Mouse (Mus musculus) liver, postnatal 0 days (tissue): ENCODE results near the gene Crim1. TPM values are rescaled to one million over a fixed set of nuclear protein-coding genes. Genes with fewer than 3 reads are reported as not detected.

Experiments
- ATAC-seq: fragments of 200-750 bp; cut with Nextera tagmentation; 2 replicates; pipeline ENCODE4 v1.8.0; 2017; ENCODE audit warnings: mild to moderate bottlenecking, moderate library complexity
- DNase-seq: peaks from one replicate; pipeline ENCODE4 v3.0.0-alpha.2; 2016
- H3K27ac ChIP-seq: fragments of 300-500 bp; sonication (generic); 2 replicates; pipeline ENCODE4 v1.5.1; 2014; ENCODE audit warnings: antibody characterized with exemption, moderate library complexity, mild to moderate bottlenecking, low read depth
- H3K27me3 ChIP-seq: fragments of 300-500 bp; sonication (generic); 2 replicates; pipeline ENCODE4 v1.6.1; 2014; ENCODE audit warnings: low read length, control low read depth, mixed read lengths; ENCODE audit not compliant: insufficient read depth
- H3K36me3 ChIP-seq: fragments of 300-500 bp; sonication (generic); replicated peaks from 2 replicates; pipeline ENCODE4 v1.6.1; 2014; ENCODE audit warnings: mild to moderate bottlenecking, control low read depth, low read length, moderate library complexity, mixed read lengths; ENCODE audit not compliant: insufficient read depth
- H3K4me1 ChIP-seq: fragments of 300-500 bp; sonication (generic); 2 replicates; pipeline ENCODE4 v1.6.1; 2014; ENCODE audit warnings: antibody characterized with exemption, mild to moderate bottlenecking, control low read depth; ENCODE audit not compliant: insufficient read depth
- H3K4me2 ChIP-seq: fragments of 300-500 bp; sonication (generic); 2 replicates; pipeline ENCODE4 v1.6.1; 2014; ENCODE audit warnings: low read depth, mild to moderate bottlenecking, low read length, moderate library complexity, mixed read lengths
- H3K4me3 ChIP-seq: fragments of 300-500 bp; sonication (generic); 2 replicates; pipeline ENCODE4 v1.5.1; 2014; ENCODE audit warnings: low read depth, low read length
- H3K9ac ChIP-seq: fragments of 300-500 bp; sonication (generic); replicated peaks from 2 replicates; pipeline ENCODE4 v1.6.1; 2014; ENCODE audit warnings: mild to moderate bottlenecking, moderate library complexity
- H3K9me3 ChIP-seq: fragments of 300-500 bp; sonication (generic); 2 replicates; pipeline ENCODE4 v1.6.1; 2016; ENCODE audit warnings: mild to moderate bottlenecking, control low read depth, low read length, mixed read lengths
- CTCF ChIP-seq: sonication (generic); IDR thresholded peaks from 2 replicates; pipeline ENCODE4 v1.5.1; 2016; ENCODE audit warnings: antibody characterized with exemption, low read depth
- EP300 ChIP-seq: IDR thresholded peaks from 2 replicates; pipeline ENCODE4 v1.6.1; 2016; ENCODE audit warnings: antibody characterized with exemption, low read depth, mild to moderate bottlenecking
- WGBS: fragments of 180-500 bp; shearing (Covaris S2); extraction: QIAGEN DNeasy Blood & Tissue Kit; methylation state at CpG from one replicate; pipeline ENCODE4 v1.1.7; 2014; ENCODE audit not compliant: insufficient replicate concordance; 5-methylcytosine and 5-hydroxymethylcytosine counted together
- polyA plus RNA-seq: library from polyadenylated mRNA; unstranded; fragments of >200 nt; fragmentation: Nextera tagmentation; extraction: Ambion mirVana; gene quantifications from 2 replicates; pipeline ENCODE4 v1.2.1, GENCODE M21; 2015

Crim1 gene
- polyA plus RNA-seq, 1 experiment from 2014 or later = 0.86 TPM

- TF ChIP-seq CTCF = no peak
- TF ChIP-seq EP300 = no peak
- Histone ChIP-seq H3K9ac (no peak overlapping the region), H3K9me3 (no peaks in the 10 kb centered on the region), H3K27me3 (no peaks in the 10 kb centered on the region), H3K4me3 (no peak overlapping the region), H3K4me1 (no peaks in the 10 kb centered on the region), H3K4me2 (no peak overlapping the region), H3K27ac (no peak overlapping the region), H3K36me3 (no peaks in the 10 kb centered on the region)
- ATAC-seq (no peak), DNase-seq (no peak)
- WGBS = 84% methylated on average over 7 of the region's 7 CpGs
Observed at GRCm38 (mm10) chr17:78295979-78296378, 95.9 kb downstream of the Crim1 start.

- Histone ChIP-seq H3K9me3 (no peaks in the 10 kb centered on the region), H3K4me2 (no peak overlapping the region), H3K4me1 (peaks cover 2% of the 10 kb centered on the region; the same call in 1 of the 2 replicates), H3K27ac (no peak overlapping the region), H3K27me3 (no peaks in the 10 kb centered on the region), H3K9ac (no peak overlapping the region), H3K4me3 (no peak overlapping the region), H3K36me3 (no peaks in the 10 kb centered on the region)
- no peak for ATAC-seq
- WGBS = 65% methylated on average over 5 of the region's 5 CpGs
- TF ChIP-seq EP300 (no peak), CTCF (peak; percentile 46)
- no peak for DNase-seq
Observed at GRCm38 (mm10) chr17:78298140-78298539, 98.1 kb downstream of the Crim1 start.

GRCm38 (mm10) chr17:78298967-78299540 is 99.0 kb downstream of the Crim1 start:
- H3K9ac ChIP-seq = no peak overlapping the region
- 31% methylated on average over 8 of the region's 8 CpGs for WGBS

GRCm38 (mm10) chr17:78303053-78303452 is 103.0 kb downstream of the Crim1 start:
- DNase-seq (no peak), ATAC-seq (peak; percentile 40)
- Histone ChIP-seq H3K9me3 (no peaks in the 10 kb centered on the region), H3K4me2 (no peak overlapping the region), H3K4me1 (peaks cover 2% of the 10 kb centered on the region; the same call in 1 of the 2 replicates), H3K36me3 (no peaks in the 10 kb centered on the region), H3K9ac (no peak overlapping the region), H3K27ac (no peak overlapping the region), H3K27me3 (no peaks in the 10 kb centered on the region), H3K4me3 (no peak overlapping the region)
- TF ChIP-seq CTCF (no peak), EP300 (peak; percentile 33; the same call in 1 of the 2 replicates)
- 47% methylated on average over 2 of the region's 2 CpGs for WGBS

More at GRCm38 (mm10) chr17:78298967-78299540, 99.0 kb downstream of the Crim1 start:
- H3K27ac ChIP-seq = no peak overlapping the region
- ATAC-seq (no peak), DNase-seq (no peak)
- no peak overlapping the region for H3K4me2 ChIP-seq
- peaks cover 2% of the 10 kb centered on the region; the same call in 1 of the 2 replicates for H3K4me1 ChIP-seq
- no peaks in the 10 kb centered on the region for H3K9me3 ChIP-seq
- TF ChIP-seq CTCF = no peak
- no peak for TF ChIP-seq EP300
- no peak overlapping the region for H3K4me3 ChIP-seq
- H3K36me3 ChIP-seq = no peaks in the 10 kb centered on the region
- no peaks in the 10 kb centered on the region for H3K27me3 ChIP-seq

- no peak overlapping the region for H3K27ac ChIP-seq
- H3K36me3 ChIP-seq = no peaks in the 10 kb centered on the region
- no peak overlapping the region for H3K4me3 ChIP-seq
- DNase-seq (no peak), ATAC-seq (no peak)
- no peak overlapping the region for H3K9ac ChIP-seq
- H3K27me3 ChIP-seq = no peaks in the 10 kb centered on the region
- peaks cover 2% of the 10 kb centered on the region; the same call in 1 of the 2 replicates for H3K4me1 ChIP-seq
- no peak overlapping the region for H3K4me2 ChIP-seq
- no peaks in the 10 kb centered on the region for H3K9me3 ChIP-seq
- 93% methylated on average over 13 of the region's 13 CpGs for WGBS
- TF ChIP-seq EP300 = no peak
- no peak for TF ChIP-seq CTCF
Observed at GRCm38 (mm10) chr17:78304059-78304458, 104.0 kb downstream of the Crim1 start.

- Histone ChIP-seq H3K36me3 (no peaks in the 10 kb centered on the region), H3K27ac (no peak overlapping the region), H3K4me3 (no peak overlapping the region), H3K9me3 (no peaks in the 10 kb centered on the region), H3K4me2 (no peak overlapping the region), H3K4me1 (peaks cover 2% of the 10 kb centered on the region; the same call in 1 of the 2 replicates), H3K9ac (no peak overlapping the region), H3K27me3 (no peaks in the 10 kb centered on the region)
- no peak for TF ChIP-seq CTCF
- no peak for DNase-seq
- 81% methylated on average over 9 of the region's 9 CpGs for WGBS
- ATAC-seq = no peak
Observed at GRCm38 (mm10) chr17:78306434-78306833, 106.4 kb downstream of the Crim1 start.

GRCm38 (mm10) chr17:78308221-78308620 is 108.2 kb downstream of the Crim1 start:
- H3K9ac ChIP-seq = no peak overlapping the region
- no peak overlapping the region for H3K4me2 ChIP-seq
- no peaks in the 10 kb centered on the region for H3K27me3 ChIP-seq
- no peak overlapping the region for H3K27ac ChIP-seq
- WGBS = 87% methylated on average over 9 of the region's 9 CpGs
- DNase-seq = no peak
- H3K36me3 ChIP-seq = no peaks in the 10 kb centered on the region
- TF ChIP-seq EP300 = no peak
- no peak for TF ChIP-seq CTCF
- no peaks in the 10 kb centered on the region; the same call in 1 of the 2 replicates for H3K4me1 ChIP-seq
- no peaks in the 10 kb centered on the region for H3K9me3 ChIP-seq
- H3K4me3 ChIP-seq = no peak overlapping the region
- ATAC-seq = no peak
